Mouse (Mus musculus) left cerebral cortex, postnatal 10 days (tissue): ENCODE data around the gene Gpatch4. TPM values are rescaled to one million over a fixed set of nuclear protein-coding genes. Genes with fewer than 3 reads are reported as not detected.

ENCODE experiments used
- DNase-seq, 2 experiments: peaks; one replicate each; pipeline ENCODE4 v3.0.0; 2021 to 2022; ENCODE audit warnings: low spot score in 2 of 2, mixed read lengths in 1 of 2; ENCODE audit errors: extremely low spot score in 1 of 2
- intact Hi-C: fragments of 180-260 bp; cut with DNase I; formaldehyde crosslinking; loops from one replicate; pipeline ENCODE4 v1.15.1; 2025
- total RNA-seq, 2 experiments: library from RNA; stranded (reverse); gene quantifications; 2 replicates each; pipeline ENCODE4 v1.2.3; 2021

Gene Gpatch4
- total RNA-seq, 2 experiments from 2014 or later, result 20.8 to 24.2 TPM

- intact Hi-C loops, result no loop called here
- DNase-seq, result no peak
Measured at GRCm38 (mm10) chr3:88084001-88084400, 41.1 kb downstream of the Gpatch4 start.

GRCm38 (mm10) chr3:88085459-88085858, 42.6 kb downstream of the Gpatch4 start:
- intact Hi-C loops, result loop anchor here (5.0 kb wide), 1 partner anchor 87 kb away; no protein-coding TSS in a partner anchor
- no peak for DNase-seq

- DNase-seq, result no peak
- intact Hi-C loops, result loop anchor here (5.0 kb wide), 1 partner anchor 85 kb away; no protein-coding TSS in a partner anchor
Measured at GRCm38 (mm10) chr3:88087688-88088087, 44.8 kb downstream of the Gpatch4 start.

- intact Hi-C loops, result loop anchor here (10.0 kb wide), 1 partner anchor 155 kb away; no protein-coding TSS in a partner anchor
- DNase-seq, result no peak
Measured at GRCm38 (mm10) chr3:88090106-88090505, 47.2 kb downstream of the Gpatch4 start.

GRCm38 (mm10) chr3:88090616-88091015, 47.7 kb downstream of the Gpatch4 start:
- DNase-seq, result no peak
- intact Hi-C loops, result loop anchor here (10.0 kb wide), 1 partner anchor 154 kb away; no protein-coding TSS in a partner anchor

GRCm38 (mm10) chr3:88094126-88094525, 51.2 kb downstream of the Gpatch4 start:
- intact Hi-C loops, result loop anchor here (10.0 kb wide), 1 partner anchor 151 kb away; no protein-coding TSS in a partner anchor
- no peak for DNase-seq

GRCm38 (mm10) chr3:88097666-88098065, 54.8 kb downstream of the Gpatch4 start:
- intact Hi-C loops, result loop anchor here (5.0 to 10.0 kb wide), 2 partner anchors 35 to 147 kb away; no protein-coding TSS in a partner anchor
- no peak for DNase-seq

- DNase-seq, result peak in 1 of 2 experiments; percentile 59
- intact Hi-C loops, result no loop called here
Measured at GRCm38 (mm10) chr3:88100251-88100650, 57.3 kb downstream of the Gpatch4 start.

GRCm38 (mm10) chr3:88101736-88102135, 58.8 kb downstream of the Gpatch4 start:
- DNase-seq, result no peak
- intact Hi-C loops, result no loop called here

GRCm38 (mm10) chr3:88102196-88102595, 59.3 kb downstream of the Gpatch4 start:
- no peak for DNase-seq
- intact Hi-C loops, result no loop called here

- no peak for DNase-seq
- intact Hi-C loops, result no loop called here
Measured at GRCm38 (mm10) chr3:88102611-88103010, 59.7 kb downstream of the Gpatch4 start.

Other genes starting within 250 kb of the Gpatch4 start
- under 1 TPM; 0.34 to 0.62 TPM for gene Ntrk1, start 247.9 kb upstream of the Gpatch4 start, total RNA-seq
- under 1 TPM; 0.30 to 0.39 TPM for gene Insrr, start 246.2 kb upstream of the Gpatch4 start, total RNA-seq
- gene Pear1, start 218.8 kb upstream of the Gpatch4 start, total RNA-seq, result 1 to 10 TPM; 7.6 TPM
- gene Sh2d2a, start 196.4 kb upstream of the Gpatch4 start, total RNA-seq, result not detected
- gene Prcc, start 157.5 kb upstream of the Gpatch4 start, total RNA-seq, result 10 to 100 TPM; 63.0 to 63.8 TPM
- 100 to 1,000 TPM; 120 to 123 TPM for gene Hdgf, start 136.8 kb upstream of the Gpatch4 start, total RNA-seq
- gene Mrpl24, start 123.6 kb upstream of the Gpatch4 start, total RNA-seq, result 10 to 100 TPM; 45.7 to 50.5 TPM
- gene Isg20l2, start 112.8 kb upstream of the Gpatch4 start, total RNA-seq, result 10 to 100 TPM; 17.0 to 17.3 TPM
- gene Rrnad1, start 112.4 kb upstream of the Gpatch4 start, total RNA-seq, result 10 to 100 TPM; 16.6 to 18.8 TPM
- gene Crabp2, start 94.4 kb upstream of the Gpatch4 start, total RNA-seq, result 1 to 10 TPM; 4.9 to 5.7 TPM
- 10 to 100 TPM in 1 of 2 experiments, 1 to 10 TPM in 1; 9.9 to 11.4 TPM for gene Nes, start 72.0 kb upstream of the Gpatch4 start, total RNA-seq
- 100 to 1,000 TPM; 262 to 273 TPM for gene Bcan, start 42.9 kb upstream of the Gpatch4 start, total RNA-seq
- gene Hapln2, start 15.5 kb upstream of the Gpatch4 start, total RNA-seq, result 1 to 10 TPM in 1 of 2 experiments, under 1 TPM in 1; 0.26 to 1.3 TPM
- gene Naxe, start 15.4 kb downstream of the Gpatch4 start, total RNA-seq, result 10 to 100 TPM; 60.7 to 67.8 TPM
- not detected for gene Ttc24, start 35.2 kb downstream of the Gpatch4 start, total RNA-seq
- 1 to 10 TPM; 1.9 to 2.0 TPM for gene Iqgap3, start 38.9 kb downstream of the Gpatch4 start, total RNA-seq
- gene Mef2d, start 99.3 kb downstream of the Gpatch4 start, total RNA-seq, result 100 to 1,000 TPM; 149 to 160 TPM
- under 1 TPM; 0.26 to 0.41 TPM for gene Rhbg, start 211.6 kb downstream of the Gpatch4 start, total RNA-seq
- under 1 TPM in 1 of 2 experiments, not detected in 1; 0.81 TPM for gene Gm38392, start 244.1 kb downstream of the Gpatch4 start, total RNA-seq